Mouse (Mus musculus) neural tube, embryonic 14.5 days (tissue): ENCODE data around the gene Fbxw7. TPM values are rescaled to one million over a fixed set of nuclear protein-coding genes. Genes with fewer than 3 reads are reported as not detected.
A peak's percentile ranks its signal among the peaks of the same experiment; 100 is the strongest.

ENCODE experiments used
- ATAC-seq: fragments of 200-750 bp; cut with Nextera tagmentation; 2 replicates; pipeline ENCODE4 v1.8.0; 2017; ENCODE audit warnings: low read depth, mild to moderate bottlenecking, moderate TSS enrichment, moderate library complexity
- H3K27ac ChIP-seq: fragments of 300-500 bp; sonication (generic); 2 replicates; pipeline ENCODE4 v1.5.1; 2014; ENCODE audit warnings: low read depth, mild to moderate bottlenecking, control low read depth, low read length, moderate library complexity, mixed read lengths
- H3K27me3 ChIP-seq: fragments of 300-500 bp; sonication (generic); 2 replicates; pipeline ENCODE4 v1.6.1; 2014; ENCODE audit warnings: low read length; ENCODE audit not compliant: control insufficient read depth, insufficient read depth
- H3K36me3 ChIP-seq: fragments of 300-500 bp; sonication (generic); 2 replicates; pipeline ENCODE4 v1.6.1; 2014; ENCODE audit warnings: low read length, mixed read lengths; ENCODE audit not compliant: control insufficient read depth, insufficient read depth
- H3K4me1 ChIP-seq: fragments of 300-500 bp; sonication (generic); 2 replicates; pipeline ENCODE4 v1.6.1; 2014; ENCODE audit warnings: low read length; ENCODE audit not compliant: control insufficient read depth, insufficient read depth
- H3K4me2 ChIP-seq: fragments of 300-500 bp; sonication (generic); 2 replicates; pipeline ENCODE4 v1.6.1; 2014; ENCODE audit warnings: mild to moderate bottlenecking, low read depth, low read length, control low read depth
- H3K4me3 ChIP-seq: fragments of 300-500 bp; sonication (generic); 2 replicates; pipeline ENCODE4 v1.5.1; 2014; ENCODE audit warnings: low read depth, low read length, control low read depth, mixed read lengths
- H3K9ac ChIP-seq: fragments of 300-500 bp; sonication (generic); replicated peaks from 2 replicates; pipeline ENCODE4 v1.6.1; 2014; ENCODE audit warnings: low read depth, mild to moderate bottlenecking, control low read depth, low read length, mixed read lengths
- H3K9me3 ChIP-seq: fragments of 300-500 bp; sonication (generic); 2 replicates; pipeline ENCODE4 v1.6.1; 2016; ENCODE audit warnings: low read length; ENCODE audit not compliant: control insufficient read depth
- WGBS: fragments of 180-500 bp; shearing (Covaris S2); extraction: QIAGEN DNeasy Blood & Tissue Kit; methylation state at CpG from one replicate; pipeline ENCODE4 v1.1.7; 2014; 5-methylcytosine and 5-hydroxymethylcytosine counted together
- polyA plus RNA-seq: library from polyadenylated mRNA; unstranded; fragments of >200 nt; fragmentation: Nextera tagmentation; extraction: Ambion mirVana; gene quantifications from 2 replicates; pipeline ENCODE4 v1.2.1, GENCODE M21; 2014

The Fbxw7 gene
- 45.8 and 62.8 TPM in 2 replicates for polyA plus RNA-seq

DNA sequence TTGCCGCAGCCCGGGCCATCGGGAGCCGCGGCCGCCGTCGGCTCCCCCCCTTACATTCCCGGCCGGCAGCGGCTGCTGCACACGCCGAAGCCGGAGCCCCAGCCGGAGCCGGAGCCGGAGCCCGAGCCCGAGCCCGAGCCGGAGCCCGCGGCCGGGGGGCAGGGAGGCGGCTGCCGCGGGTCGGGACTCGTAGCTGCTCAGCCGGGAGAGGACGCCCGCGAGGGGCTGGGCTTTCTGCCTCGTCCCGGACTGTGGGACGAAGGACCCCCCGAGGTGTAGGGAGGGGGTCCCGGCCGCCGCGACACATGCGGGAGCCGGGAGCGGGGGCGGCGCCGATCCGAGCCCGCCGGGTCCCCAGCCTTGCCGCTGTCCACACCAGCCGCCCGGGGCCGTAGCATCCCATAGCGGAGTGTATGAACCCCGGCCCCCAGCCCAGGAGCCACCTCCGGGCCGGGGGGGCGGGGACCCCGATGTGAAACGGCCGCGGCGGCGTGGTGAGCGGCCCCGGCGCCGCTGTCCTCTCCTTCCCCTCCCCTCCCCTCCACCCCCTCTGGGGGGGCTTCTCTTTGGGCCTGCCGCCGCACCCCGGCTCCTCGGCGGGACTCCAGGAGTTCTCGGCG is at the start of gene Fbxw7:
Fbxw7 (plus strand) TSS at position 507 of the 620 bp plus-strand sequence.
- Histone ChIP-seq H3K27me3 (no peaks in the 10 kb centered on the region), H3K27ac (peak within 1 kb of the TSS; percentile 90), H3K9me3 (no peaks in the 10 kb centered on the region), H3K4me3 (peak within 1 kb of the TSS; percentile 97), H3K4me2 (peak within 1 kb of the TSS; percentile 95), H3K9ac (peak within 1 kb of the TSS; percentile 87), H3K36me3 (no peaks in the 10 kb centered on the region), H3K4me1 (peaks cover 19% of the 10 kb centered on the region)
- ATAC-seq = no peak; the same call in 1 of the 2 replicates
- under 1% methylated on average over 47 of the region's 76 CpGs for WGBS

DNA sequence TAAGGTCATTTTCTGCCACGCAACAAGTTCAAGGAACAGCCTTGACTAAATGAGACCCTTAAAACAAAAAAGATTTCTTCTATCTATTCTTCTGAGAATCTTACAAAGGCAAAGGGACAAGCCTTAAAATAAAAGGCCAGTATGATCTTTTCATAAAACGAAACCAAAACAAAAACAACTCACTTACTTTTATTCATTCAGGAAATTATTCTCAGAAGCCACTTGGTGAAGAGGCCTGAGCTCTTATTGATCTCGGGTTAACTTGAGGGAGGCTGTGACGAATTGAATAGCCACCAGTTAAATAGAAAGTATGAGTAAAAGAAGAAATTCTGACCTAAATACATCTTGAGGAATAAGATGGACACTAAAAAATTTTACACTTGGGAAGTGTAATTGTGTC is 46.1 kb upstream of the Fbxw7 start:
- 88% methylated on average over 4 of the region's 4 CpGs for WGBS
- Histone ChIP-seq H3K4me1 (no peaks in the 10 kb centered on the region), H3K4me2 (no peak overlapping the region), H3K4me3 (no peak overlapping the region), H3K9me3 (no peaks in the 10 kb centered on the region), H3K27ac (no peak overlapping the region), H3K36me3 (no peaks in the 10 kb centered on the region), H3K27me3 (no peaks in the 10 kb centered on the region), H3K9ac (no peak overlapping the region)
- no peak for ATAC-seq

DNA sequence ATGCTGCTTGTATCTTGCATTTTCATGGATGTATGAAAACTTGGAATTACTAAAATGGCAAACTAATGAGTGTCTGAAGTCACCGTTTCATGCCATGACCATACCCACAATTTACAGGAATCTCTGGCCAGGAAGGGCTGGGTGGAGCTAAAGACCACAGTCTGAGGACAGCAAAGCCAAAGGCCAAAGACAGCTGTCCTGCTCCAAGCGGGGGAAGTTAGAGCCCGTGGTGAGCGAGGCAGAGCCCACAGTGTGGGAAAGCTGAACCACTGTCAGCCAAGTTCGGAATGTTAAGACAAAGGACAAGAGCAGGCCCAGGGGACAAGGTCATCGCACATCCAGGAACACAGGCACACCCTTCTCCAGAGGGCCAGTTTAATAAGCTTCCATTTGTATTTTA is 45.7 kb upstream of the Fbxw7 start:
- ATAC-seq = no peak
- 76% methylated on average over 6 of the region's 6 CpGs for WGBS
- H3K9ac ChIP-seq = no peak overlapping the region
- no peaks in the 10 kb centered on the region for H3K27me3 ChIP-seq
- H3K4me3 ChIP-seq = no peak overlapping the region
- H3K9me3 ChIP-seq = no peaks in the 10 kb centered on the region
- H3K4me2 ChIP-seq = no peak overlapping the region
- no peak overlapping the region for H3K27ac ChIP-seq
- H3K4me1 ChIP-seq = no peaks in the 10 kb centered on the region
- no peaks in the 10 kb centered on the region for H3K36me3 ChIP-seq

DNA sequence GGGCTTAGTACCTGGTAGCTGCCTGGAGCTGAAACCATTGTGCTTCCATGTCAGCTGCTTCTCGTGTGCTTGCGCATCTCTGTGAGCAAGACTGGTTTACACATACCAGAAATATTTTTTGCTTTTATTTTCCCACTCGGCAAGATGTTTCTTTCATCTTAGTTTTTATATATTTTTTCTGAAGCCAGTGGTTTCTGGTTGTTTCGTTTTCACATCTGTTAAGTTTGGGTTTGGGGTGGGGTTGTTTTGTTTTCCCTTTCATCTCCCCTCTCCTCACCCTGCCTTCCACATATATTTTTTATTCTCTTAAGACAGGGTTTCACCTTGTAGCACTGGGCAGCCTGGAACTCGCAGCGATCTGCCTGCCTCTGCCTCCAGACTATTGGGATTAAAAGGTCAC is 44.5 kb upstream of the Fbxw7 start:
- Histone ChIP-seq H3K9ac (no peak overlapping the region), H3K27me3 (no peaks in the 10 kb centered on the region), H3K27ac (no peak overlapping the region), H3K9me3 (no peaks in the 10 kb centered on the region), H3K36me3 (no peaks in the 10 kb centered on the region), H3K4me2 (no peak overlapping the region), H3K4me1 (no peaks in the 10 kb centered on the region), H3K4me3 (no peak overlapping the region)
- no peak for ATAC-seq
- WGBS = 92% methylated on average over 6 of the region's 6 CpGs

DNA sequence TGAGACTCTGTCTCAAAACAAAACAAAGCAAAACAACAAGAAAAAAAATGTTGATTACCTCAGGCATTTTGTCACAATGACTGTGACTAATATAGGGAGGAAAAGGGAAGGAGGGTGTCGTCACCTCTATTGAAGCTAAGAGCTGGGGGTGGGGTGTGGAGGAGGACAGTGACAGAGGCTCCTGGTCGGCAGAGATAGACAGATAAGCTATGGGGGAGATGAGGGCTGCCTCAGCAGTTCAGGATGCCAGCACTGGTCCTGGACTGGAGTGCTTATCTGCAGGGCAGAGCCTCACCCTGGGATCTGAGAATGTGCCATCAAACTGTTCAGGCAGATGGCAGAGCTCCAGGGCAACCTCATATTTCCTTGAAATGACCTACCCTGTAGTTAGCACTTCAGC is 43.1 kb upstream of the Fbxw7 start:
- WGBS = 43% methylated on average over 2 of the region's 2 CpGs
- Histone ChIP-seq H3K27me3 (no peaks in the 10 kb centered on the region), H3K36me3 (no peaks in the 10 kb centered on the region), H3K27ac (no peak overlapping the region), H3K9ac (no peak overlapping the region), H3K4me1 (no peaks in the 10 kb centered on the region), H3K4me2 (no peak overlapping the region), H3K9me3 (no peaks in the 10 kb centered on the region), H3K4me3 (no peak overlapping the region)
- ATAC-seq = no peak

DNA sequence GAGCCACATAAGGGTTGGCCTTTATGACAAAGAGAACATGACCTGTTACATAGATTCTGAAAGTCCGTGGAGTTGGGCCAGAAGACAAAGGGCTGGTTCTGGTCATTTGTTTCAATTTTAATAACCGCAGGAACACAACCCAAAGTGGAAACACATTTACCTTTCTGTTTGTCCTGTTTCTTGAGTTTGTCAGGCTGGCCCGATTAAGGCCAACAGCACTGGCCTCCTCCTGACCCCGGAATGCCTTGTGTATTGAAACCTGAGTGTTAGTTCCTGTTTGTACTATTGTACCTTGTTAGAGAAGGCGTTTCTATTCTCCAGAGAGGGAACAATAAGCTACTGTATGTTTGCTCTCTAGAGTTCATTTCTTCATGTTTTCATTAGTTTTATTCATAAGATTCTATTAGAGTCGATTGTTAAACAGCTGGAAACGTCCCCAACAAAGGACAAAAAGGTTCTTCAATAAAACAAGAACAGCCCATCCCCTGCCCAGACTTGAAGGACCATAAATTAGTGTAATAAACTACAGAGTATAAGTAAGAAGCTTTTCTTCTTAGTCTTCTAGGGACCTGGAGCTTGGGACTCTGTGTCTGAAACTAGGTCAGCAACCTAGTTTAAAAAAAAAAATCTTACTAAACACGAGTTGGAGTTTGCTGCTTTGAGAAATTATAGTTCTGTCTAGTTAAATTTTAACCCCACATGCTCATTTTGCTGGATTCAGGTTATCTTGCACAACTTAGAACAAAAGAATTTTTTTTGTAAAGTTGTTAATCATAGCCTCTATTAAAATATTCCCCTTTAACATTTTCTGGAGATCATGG is 40.6 kb upstream of the Fbxw7 start:
- no peak overlapping the region for H3K27ac ChIP-seq
- no peak overlapping the region for H3K4me3 ChIP-seq
- H3K36me3 ChIP-seq = no peaks in the 10 kb centered on the region
- no peak overlapping the region for H3K9ac ChIP-seq
- no peak for ATAC-seq
- 18% methylated on average over 8 of the region's 8 CpGs for WGBS
- no peaks in the 10 kb centered on the region for H3K4me1 ChIP-seq
- H3K4me2 ChIP-seq = no peak overlapping the region
- no peaks in the 10 kb centered on the region for H3K9me3 ChIP-seq
- no peaks in the 10 kb centered on the region for H3K27me3 ChIP-seq

DNA sequence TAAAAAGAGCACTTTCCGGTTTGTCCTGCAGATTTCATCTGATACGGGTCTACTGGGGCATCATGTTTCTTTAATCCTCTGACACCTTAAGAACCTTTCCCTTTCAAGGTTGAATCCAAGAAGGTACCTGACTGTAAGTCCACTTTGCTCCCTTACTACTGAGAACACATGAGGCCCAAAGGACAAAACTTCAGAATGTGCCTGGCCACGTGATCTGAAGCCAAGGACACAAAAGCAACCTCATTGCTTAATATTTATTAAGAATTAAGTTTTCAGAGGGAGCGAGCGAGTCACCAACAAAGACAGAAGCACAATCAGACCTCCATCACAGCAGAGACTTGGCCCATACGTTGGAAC is 40.0 kb upstream of the Fbxw7 start:
- ATAC-seq = no peak
- Histone ChIP-seq H3K36me3 (no peaks in the 10 kb centered on the region), H3K27ac (no peak overlapping the region), H3K9me3 (no peaks in the 10 kb centered on the region), H3K27me3 (no peaks in the 10 kb centered on the region), H3K9ac (no peak overlapping the region), H3K4me2 (no peak overlapping the region), H3K4me1 (no peaks in the 10 kb centered on the region), H3K4me3 (no peak overlapping the region)
- 71% methylated on average over 6 of the region's 6 CpGs for WGBS

DNA sequence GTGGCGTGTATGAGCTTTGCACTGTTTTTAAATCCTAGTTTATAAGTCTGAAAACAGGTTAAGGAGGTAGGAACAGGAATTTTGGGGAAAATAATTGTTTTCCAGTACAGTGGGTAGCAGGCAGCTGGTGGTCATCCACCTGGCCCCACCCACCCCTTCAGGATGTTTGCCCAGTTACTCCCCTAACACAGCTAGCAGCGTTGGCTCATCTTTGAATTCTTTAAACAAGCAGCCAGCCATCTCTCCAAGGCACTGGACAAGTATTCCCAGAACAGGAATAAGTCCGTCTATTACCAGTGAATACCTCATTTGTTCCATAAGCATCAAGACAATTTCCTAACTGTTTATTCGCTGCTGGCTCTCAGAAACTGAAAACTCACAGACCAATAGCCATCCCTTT is 39.5 kb upstream of the Fbxw7 start:
- no peaks in the 10 kb centered on the region for H3K27me3 ChIP-seq
- no peaks in the 10 kb centered on the region for H3K9me3 ChIP-seq
- no peak for ATAC-seq
- H3K4me1 ChIP-seq = no peaks in the 10 kb centered on the region
- H3K36me3 ChIP-seq = no peaks in the 10 kb centered on the region
- 66% methylated on average over 4 of the region's 4 CpGs for WGBS
- H3K4me2 ChIP-seq = no peak overlapping the region
- H3K4me3 ChIP-seq = no peak overlapping the region
- H3K27ac ChIP-seq = no peak overlapping the region
- H3K9ac ChIP-seq = no peak overlapping the region

DNA sequence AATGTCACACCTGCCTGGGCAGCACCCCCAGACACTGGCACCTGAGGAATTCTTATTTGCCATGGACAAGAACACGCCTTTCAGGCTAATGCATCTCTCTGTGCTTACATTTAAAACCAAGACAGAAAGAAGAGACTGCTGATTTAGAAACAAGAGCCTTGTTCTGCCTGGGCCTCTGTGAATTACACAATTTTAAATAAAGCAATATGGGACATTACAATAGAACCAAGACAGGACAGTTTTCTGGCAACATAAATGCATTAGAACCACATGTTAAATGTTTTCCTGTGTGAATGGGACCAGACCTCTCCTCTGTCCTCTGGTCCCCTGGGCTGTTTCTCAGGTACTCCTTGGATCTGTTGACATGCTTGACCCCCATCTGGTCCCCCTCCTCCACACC is 39.0 kb upstream of the Fbxw7 start:
- Histone ChIP-seq H3K36me3 (no peaks in the 10 kb centered on the region), H3K27ac (no peak overlapping the region), H3K4me2 (no peak overlapping the region), H3K4me3 (no peak overlapping the region), H3K27me3 (no peaks in the 10 kb centered on the region), H3K9ac (no peak overlapping the region), H3K4me1 (no peaks in the 10 kb centered on the region), H3K9me3 (no peaks in the 10 kb centered on the region)
- ATAC-seq = no peak
- WGBS = 82% methylated on average over 1 of the region's 1 CpGs
